Mouse (Mus musculus) adrenal gland, adult 2 months (tissue): ENCODE results near the gene Nadsyn1. TPM values are rescaled to one million over a fixed set of nuclear protein-coding genes. Genes with fewer than 3 reads are reported as not detected.

Experiments
- DNase-seq: peaks from one replicate; pipeline ENCODE4 v3.0.0; 2021
- microRNA-seq, 2 experiments: library from miRNA; unstranded; fragments of <30 nt; microRNA quantifications; one replicate each; pipeline ENCODE4 v1.2.0; 2021
- polyA plus RNA-seq: library from polyadenylated mRNA; depleted of rRNA; stranded (reverse); fragments of >200 nt; gene quantifications from 2 replicates; pipeline ENCODE4 v1.2.3, GENCODE M21; 2012; rRNA removed
- total RNA-seq, 2 experiments: library from RNA; stranded (reverse); gene quantifications; 2 replicates each; pipeline ENCODE4 v1.2.3; 2021

Gene Nadsyn1
- total and polyA plus RNA-seq, 3 experiments: 7.8 to 11.6 (median 9.0) TPM

DNA sequence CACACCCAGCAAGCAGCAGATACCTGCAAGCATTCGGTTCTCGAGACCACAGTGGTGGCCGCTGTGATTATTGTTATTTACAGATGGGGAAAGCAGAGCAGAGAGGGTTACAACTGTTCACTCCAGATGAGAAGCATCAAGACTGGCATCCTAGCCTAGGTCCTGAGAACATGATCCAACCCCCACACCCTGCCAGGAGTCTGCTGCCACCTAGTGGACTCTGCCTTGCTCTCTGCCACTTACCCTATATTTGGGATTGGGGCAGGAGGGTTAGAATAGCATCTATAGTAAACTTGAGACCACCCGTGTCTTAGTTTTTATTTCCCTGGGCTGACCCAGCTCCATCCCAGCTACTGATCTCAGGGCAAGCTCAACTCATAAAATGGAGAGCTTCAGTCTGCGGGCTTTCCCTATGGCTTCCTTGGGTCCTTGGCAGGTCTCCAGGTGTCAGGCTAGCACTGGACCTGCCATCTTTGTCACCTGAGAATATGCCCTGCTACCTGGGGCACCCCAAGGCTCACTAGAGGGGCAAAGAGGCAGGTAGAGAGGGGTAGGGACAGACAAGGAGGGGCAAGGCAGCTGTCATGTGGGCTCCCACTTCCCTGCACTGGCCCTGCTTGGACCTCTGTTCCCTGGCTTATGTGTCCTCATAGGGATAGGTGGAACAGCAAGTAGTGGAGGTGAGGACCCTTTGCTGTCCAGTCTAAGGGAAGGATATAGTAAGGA is 68.5 kb downstream of the Nadsyn1 start:
- peak; percentile 60 for DNase-seq

DNA sequence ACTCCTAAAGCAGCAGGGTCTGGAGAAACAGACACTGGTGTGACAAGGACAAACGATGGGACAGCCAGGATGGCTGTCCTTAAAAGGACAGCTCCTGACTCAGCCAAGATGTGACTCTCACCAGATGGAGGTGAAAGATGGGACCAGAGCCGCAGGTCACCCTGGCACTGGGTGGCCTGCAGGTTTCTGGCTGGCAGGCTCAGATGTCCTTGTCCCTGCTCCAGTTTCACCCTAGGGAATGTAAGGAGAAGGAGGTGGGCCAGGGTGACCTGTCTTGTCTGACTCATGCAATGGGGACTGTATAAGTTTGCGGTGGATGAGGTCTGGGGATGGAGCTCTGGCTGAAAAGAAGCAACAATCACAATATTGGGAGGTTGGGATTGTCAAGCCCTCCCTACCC is 70.0 kb downstream of the Nadsyn1 start:
- peak; percentile 46 for DNase-seq

DNA sequence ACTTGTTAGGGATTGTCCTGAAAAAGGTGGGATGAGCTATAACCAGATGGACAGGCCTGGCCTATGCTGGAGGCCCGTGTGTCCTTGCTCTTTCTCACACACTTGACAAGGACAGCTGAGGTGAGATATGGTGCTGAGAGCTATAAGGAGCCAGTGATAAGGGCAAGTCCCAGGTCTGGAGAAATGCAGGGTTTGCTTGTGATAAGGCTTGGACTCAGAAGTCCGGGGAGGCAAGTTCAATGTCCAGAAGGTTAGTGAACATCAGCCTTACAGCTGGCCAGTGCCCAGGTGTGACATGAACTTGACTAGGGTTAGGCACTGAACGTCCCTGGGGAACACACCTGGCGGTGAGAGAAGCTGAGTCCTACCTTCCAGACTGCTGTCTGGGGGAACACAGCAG is 70.6 kb downstream of the Nadsyn1 start:
- peak; percentile 29 for DNase-seq

DNA sequence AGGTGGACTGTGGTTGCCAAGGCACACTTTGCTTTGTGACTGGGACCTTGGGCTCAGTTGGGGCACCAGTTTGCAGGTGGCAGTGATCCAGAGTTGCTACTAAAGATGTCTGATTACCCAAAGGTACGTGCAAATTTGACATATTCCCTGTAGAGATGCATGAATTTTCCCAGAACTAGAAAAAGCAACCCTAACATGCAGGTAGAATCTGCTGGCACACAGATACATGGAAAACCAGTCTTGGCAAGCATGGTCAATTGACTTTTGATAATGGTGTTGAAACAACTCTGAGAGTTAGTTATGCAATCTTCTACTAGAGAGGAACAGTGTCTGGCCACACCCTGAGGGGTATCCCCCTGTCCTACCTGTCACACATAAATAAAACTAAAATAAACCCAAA is 71.3 kb downstream of the Nadsyn1 start:
- DNase-seq: no peak

DNA sequence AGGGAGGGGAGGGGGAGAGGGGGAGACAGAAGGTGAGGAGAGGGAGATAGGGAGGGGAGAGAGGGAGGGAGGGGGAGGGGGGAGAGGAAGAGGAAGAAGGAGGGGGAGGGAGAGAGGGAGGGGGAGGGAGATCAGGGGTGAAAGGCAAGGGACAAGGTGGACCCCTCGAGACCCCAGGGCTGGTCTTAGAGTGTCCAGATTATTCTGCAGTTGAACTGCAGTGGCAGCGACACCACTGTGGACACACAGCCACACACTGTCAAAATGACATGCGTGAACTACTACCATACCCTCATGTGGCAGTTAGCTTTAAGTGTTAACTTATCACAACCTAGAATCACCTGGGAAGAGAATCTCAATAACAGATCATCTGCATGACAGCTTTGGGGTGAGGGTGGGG is 73.6 kb downstream of the Nadsyn1 start:
- DNase-seq: no peak

DNA sequence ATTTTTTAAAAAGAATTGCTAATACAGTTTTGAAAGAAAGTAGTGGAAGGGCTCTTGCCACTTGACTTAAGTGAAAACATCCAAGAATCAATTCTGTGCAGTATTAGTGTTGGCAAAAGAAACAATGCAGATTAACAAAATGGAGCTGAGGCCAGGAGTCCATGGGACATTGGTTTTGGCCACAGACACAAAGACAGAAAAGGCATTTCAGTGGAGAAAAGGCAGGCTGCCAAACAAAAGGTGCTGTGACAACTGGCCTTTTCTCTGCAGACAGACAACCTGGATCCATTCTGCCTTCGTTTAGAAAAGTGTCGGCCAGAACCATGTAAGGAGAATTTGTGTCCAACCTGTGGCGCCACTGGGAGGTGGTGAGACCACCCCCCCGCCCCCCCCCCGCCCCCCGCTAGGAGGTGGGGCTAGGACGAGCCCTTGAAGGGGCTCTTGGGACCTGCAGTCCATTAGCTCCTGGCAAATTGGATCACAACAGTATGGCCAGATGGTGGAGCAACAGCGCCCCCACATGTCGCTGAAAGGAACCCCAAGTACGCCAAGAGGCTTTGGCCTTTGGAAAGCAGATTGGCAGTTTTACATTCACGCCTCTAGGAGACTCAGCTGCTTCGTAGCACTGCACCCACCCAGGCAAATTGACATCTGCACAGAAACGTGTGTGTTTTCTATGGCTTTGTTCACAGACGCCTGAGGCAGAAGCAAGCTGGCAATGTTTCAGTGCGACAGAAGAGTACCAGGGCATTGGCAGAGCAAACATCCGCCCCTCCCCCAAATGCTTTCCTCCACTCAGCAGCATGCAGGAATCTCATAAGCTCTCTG is 74.4 kb downstream of the Nadsyn1 start:
- peak; percentile 88 for DNase-seq

Small RNAs within 50 kb of the gene (microRNA-seq; reads per million reads assigned to microRNA genes)
- gene Gm22064: 0 reads per million in 2 experiments

Other genes with a start within 250 kb of the Nadsyn1 start
- 10 to 100 TPM; 42.9 to 51.3 TPM for gene Cars, start 222.8 kb downstream of the Nadsyn1 start, total RNA-seq
- 9.4 and 10.5 TPM in 2 replicates for gene Cars, start 222.8 kb downstream of the Nadsyn1 start, polyA plus RNA-seq
- 1 to 10 TPM in 1 of 2 experiments, under 1 TPM in 1; 0.55 to 1.1 TPM for gene Tnfrsf26, start 194.1 kb downstream of the Nadsyn1 start, total RNA-seq
- gene Tnfrsf26, start 194.1 kb downstream of the Nadsyn1 start, polyA plus RNA-seq: 0.17 and 0.29 TPM in 2 replicates
- gene Tnfrsf22, start 173.2 kb downstream of the Nadsyn1 start, total RNA-seq: 1 to 10 TPM; 3.9 to 4.4 TPM
- 3.1 and 3.9 TPM in 2 replicates for gene Tnfrsf22, start 173.2 kb downstream of the Nadsyn1 start, polyA plus RNA-seq
- gene Tnfrsf23, start 137.0 kb downstream of the Nadsyn1 start, total RNA-seq: 1 to 10 TPM; 3.1 to 4.4 TPM
- 1.3 TPM in 2 replicates for gene Tnfrsf23, start 137.0 kb downstream of the Nadsyn1 start, polyA plus RNA-seq
- 10 to 100 TPM; 25.8 to 47.4 TPM for gene Osbpl5, start 65.9 kb downstream of the Nadsyn1 start, total RNA-seq
- 28.1 and 28.2 TPM in 2 replicates for gene Osbpl5, start 65.9 kb downstream of the Nadsyn1 start, polyA plus RNA-seq
- gene Mrgprg, start 55.9 kb downstream of the Nadsyn1 start, total RNA-seq: 1 to 10 TPM; 1.1 to 2.9 TPM
- 1.5 and 3.7 TPM in 2 replicates for gene Mrgprg, start 55.9 kb downstream of the Nadsyn1 start, polyA plus RNA-seq
- 1 to 10 TPM; 1.7 to 3.2 TPM for gene Mrgpre, start 38.3 kb downstream of the Nadsyn1 start, total RNA-seq
- 2.5 and 3.9 TPM in 2 replicates for gene Mrgpre, start 38.3 kb downstream of the Nadsyn1 start, polyA plus RNA-seq
- gene Dhcr7, start 296 bp upstream of the Nadsyn1 start, total RNA-seq: 100 to 1,000 TPM; 689 to 950 TPM
- 917 and 1,241 TPM in 2 replicates for gene Dhcr7, start 296 bp upstream of the Nadsyn1 start, polyA plus RNA-seq
- gene Gm498, start 44.0 kb upstream of the Nadsyn1 start, total RNA-seq: not detected
- gene Gm498, start 44.0 kb upstream of the Nadsyn1 start, polyA plus RNA-seq: not detected in 2 replicates
- gene Shank2, start 179.1 kb upstream of the Nadsyn1 start, total RNA-seq: 10 to 100 TPM in 1 of 2 experiments, 1 to 10 TPM in 1; 3.7 to 20.0 TPM
- gene Shank2, start 179.1 kb upstream of the Nadsyn1 start, polyA plus RNA-seq: 1.4 and 2.4 TPM in 2 replicates